Mouse (Mus musculus): ENCODE results near the gene Mob4.

Mob4 gene

GRCm38 (mm10) chr1:55133173-55133572 lies 2.1 kb downstream of the Mob4 start:
- DNase-seq: no peak

DNA sequence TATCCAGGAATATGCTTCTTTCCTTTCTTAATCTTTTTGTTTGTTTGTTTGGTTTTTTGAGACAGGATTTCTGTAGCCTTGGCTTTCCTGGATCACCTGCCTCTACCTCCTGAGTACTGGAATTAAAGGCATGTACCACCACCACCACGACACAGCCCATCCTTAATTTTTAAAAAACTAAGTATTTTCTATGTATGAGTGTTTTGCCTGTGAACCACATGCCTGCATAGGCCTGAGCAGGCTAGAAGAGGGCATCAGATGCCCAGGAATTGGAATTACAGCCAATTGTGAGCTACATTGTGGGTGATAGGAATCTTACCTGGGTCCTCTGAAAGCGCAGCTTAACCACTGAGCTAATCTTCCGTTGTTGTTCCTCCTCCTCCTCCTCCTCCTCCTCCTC lies 3.3 kb downstream of the Mob4 start:
- DNase-seq: no peak

DNA sequence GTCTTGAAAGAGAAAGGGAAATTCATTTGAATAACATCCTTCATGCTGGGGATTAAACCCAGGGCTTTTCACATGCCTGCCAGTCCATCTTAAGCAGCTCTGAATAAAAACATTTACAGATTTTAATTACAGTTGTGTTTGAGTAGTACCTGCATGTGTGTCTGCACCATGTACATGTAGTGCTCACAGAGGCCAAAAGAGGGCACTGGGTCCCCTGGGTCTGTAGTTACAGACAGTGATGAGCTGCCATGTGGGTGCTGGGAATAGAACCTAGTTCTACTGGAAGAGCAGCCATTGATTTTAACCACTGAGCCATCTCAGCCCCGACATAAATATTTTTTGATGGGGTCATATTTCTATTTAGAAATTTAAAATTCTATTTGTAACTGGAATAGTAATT lies 4.8 kb downstream of the Mob4 start:
- DNase-seq: no peak

GRCm38 (mm10) chr1:55144338-55144737 lies 13.3 kb downstream of the Mob4 start:
- no peak for DNase-seq

GRCm38 (mm10) chr1:55145556-55145955 lies 14.5 kb downstream of the Mob4 start:
- DNase-seq: no peak

GRCm38 (mm10) chr1:55157329-55157728 lies 26.3 kb downstream of the Mob4 start:
- DNase-seq: no peak

DNA sequence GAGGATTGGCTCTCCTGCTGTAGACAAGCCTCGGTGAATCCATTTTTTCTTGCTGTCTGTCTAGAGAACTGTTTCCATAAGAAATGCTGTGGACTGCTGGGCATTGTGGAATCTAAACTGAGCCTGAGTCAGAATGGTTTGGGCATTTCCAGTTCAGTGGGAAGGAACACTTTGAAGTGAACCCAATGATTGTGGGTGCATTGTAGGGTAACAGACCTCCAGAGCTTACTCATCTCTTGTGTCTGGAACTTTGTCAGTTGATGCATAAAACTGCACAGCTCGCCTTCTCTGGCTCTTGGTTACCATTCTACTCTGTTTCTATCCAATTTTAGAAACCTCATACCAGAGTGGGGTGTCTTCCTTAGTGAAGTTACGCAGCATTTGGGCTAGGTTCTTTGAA lies 27.2 kb downstream of the Mob4 start:
- no peak for DNase-seq

GRCm38 (mm10) chr1:55158821-55159220 lies 27.8 kb downstream of the Mob4 start:
- no peak for DNase-seq

- no peak for DNase-seq
These were observed 29.2 kb downstream of the Mob4 start for GRCm38 (mm10) chr1:55160218-55160617.

GRCm38 (mm10) chr1:55160831-55161638 lies 30.0 kb downstream of the Mob4 start:
- DNase-seq: no peak

DNA sequence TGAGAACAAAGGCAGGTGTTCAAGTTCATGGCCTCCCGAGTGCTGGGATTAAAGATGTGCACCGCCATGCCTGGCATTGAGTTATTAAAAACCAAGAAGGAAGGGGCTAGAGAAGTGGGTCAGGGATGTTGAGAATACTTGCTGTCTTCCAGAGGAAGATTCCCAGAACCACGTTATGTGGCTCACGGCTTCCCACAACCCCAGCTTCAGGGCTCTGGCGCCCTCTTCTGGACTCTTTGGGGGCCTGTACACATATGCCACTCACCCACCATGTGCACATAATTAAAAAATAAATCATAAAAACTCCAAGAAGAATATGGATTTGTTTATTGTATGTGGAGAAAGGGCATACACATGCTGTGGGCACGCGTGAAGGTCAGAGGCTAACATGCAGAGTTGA lies 30.9 kb downstream of the Mob4 start:
- DNase-seq: no peak

- DNase-seq: no peak
These were observed 31.8 kb downstream of the Mob4 start for GRCm38 (mm10) chr1:55162781-55163180.

DNA sequence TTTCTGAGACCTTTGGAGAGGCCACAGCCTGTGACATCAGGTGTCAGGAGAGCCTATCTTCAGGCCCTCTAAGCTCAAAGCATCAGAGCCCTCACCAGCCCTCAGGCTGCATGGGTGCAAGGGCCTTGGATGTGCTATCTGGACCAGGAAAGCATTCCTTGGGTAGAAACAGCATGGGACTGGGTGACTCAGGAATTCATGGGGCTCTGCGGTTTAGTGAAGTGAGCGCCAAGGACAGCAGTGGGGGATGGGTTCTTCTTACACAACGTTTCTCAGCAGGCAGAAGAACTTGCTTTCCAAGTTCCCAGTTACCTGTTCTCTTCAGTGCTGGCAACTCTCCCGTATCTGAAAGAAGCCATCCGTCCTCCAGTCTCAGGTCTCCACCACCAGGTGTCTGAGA lies 33.0 kb downstream of the Mob4 start:
- no peak for DNase-seq

- DNase-seq: no peak
These were observed 36.5 kb downstream of the Mob4 start for GRCm38 (mm10) chr1:55167560-55167959.

GRCm38 (mm10) chr1:55168591-55168990 lies 37.6 kb downstream of the Mob4 start:
- no peak for DNase-seq

DNA sequence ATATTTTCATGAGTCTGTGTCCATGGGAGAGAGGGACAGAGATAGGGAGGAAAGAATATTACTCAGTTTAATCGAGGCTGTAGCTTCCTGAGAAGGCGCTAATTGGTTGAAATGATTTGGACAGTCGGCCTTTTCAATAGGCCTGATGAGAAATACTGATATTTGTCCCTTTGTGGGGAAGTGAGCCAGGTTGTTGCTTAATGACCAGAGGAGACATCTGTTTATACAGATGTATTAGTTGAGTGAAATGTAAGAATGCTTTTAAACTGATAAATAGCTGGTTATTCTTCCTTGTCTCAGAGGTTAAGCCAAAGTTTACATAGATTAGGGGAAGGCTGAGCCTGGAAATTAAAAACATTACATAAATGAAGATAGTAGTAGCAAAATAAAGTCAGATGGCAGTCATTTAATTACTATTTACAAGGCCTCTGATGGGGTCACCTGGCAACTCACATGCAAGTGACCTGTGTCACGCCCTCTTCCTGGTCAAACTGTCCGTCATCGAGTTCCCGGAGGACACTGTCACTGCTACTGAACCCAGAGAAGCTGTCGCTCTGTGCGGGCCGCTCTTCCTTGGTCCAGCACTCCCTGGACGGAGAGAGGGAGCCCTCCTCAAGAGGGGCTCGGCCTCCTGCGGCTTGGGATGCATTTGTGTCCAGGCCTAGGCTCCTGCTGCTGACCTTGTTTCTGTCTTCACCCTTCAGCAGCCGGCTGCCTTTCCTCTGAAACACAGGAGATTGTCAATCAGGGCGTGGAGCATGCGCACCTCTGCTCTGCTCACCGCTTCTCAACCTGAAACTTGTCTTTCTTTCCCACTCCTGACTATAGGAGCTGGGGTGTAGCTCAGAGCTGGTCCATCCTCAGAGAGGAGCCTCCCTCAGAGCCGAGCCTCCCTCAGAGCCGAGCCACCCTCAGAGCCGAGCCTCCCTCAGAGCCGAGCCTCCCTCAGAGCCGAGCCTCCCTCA lies 40.6 kb downstream of the Mob4 start:
- no peak for DNase-seq

DNA sequence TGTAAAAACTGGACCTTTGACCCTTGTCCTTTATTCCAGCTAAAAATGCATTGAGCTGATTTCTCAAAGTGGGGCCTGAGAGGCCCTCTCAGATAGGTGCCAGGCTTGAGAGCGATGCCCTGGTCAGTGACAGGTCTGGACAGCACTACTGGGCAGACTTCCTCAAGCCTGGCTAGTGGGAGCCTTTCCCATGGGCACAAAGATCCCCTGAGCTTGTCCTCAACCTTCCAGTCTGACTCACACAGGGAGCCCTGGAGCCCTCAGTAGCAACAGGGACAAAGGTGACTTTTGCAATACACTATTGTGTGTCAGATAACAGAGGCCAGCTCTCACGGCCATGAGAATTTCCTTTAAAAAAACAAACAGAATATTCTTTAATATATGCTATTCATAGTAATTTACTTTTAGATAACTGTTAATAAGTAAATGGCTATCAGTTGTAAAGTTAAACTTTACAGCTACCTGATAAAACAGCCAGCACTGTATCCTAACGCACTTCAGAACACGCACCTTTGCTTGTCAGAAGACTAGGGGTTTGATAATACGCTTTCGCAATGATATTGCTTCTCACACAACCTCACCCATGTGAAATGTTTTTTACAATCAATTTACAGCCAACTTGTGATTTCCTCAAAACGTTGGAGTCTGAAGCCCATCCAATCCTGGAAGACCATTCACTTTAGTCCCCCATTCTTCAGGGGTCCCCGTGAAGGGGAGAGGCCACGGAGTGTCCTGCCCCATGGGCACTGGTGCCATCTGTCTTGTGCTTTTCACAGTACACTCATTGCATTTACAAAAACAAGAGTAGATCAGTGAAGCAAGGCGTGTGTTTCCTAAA lies 42.9 kb downstream of the Mob4 start:
- DNase-seq: no peak

- no peak for DNase-seq
These were observed 43.6 kb downstream of the Mob4 start for GRCm38 (mm10) chr1:55174558-55175034.

DNA sequence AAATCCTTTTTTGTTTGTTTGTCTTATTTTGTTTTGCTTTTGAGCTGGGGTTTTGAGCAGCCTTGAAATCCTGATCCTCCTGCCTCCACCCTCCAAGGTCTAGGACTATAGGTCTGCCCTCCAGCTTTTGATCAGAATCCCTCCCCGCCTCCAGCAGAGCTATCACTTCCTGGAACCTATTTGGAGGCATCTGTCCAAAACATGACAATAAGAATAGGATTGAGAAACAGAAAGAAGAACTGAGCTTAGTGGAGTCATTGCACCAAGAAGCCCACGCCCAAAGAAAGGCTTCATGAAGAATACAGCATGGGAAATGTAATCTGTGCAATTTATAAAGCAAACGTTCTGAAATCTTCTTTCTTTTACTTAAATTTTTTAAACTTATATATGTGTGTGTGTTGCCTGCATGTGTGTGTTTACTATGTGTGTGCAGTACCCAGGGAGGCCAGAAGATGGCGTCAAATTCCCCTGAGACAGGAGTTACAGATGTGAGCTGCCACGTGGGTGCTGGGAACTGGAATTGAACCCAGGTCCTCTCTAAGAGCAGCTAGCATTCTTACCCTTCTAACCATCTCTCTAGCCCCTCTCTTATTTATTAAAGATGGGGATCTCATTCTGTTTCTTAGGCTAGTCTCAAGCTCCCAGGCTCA lies 49.0 kb downstream of the Mob4 start:
- DNase-seq: no peak

- no peak for DNase-seq
These were observed 51.4 kb downstream of the Mob4 start for GRCm38 (mm10) chr1:55182392-55182791.

- no peak for DNase-seq
These were observed 54.7 kb downstream of the Mob4 start for GRCm38 (mm10) chr1:55185718-55186117.

DNA sequence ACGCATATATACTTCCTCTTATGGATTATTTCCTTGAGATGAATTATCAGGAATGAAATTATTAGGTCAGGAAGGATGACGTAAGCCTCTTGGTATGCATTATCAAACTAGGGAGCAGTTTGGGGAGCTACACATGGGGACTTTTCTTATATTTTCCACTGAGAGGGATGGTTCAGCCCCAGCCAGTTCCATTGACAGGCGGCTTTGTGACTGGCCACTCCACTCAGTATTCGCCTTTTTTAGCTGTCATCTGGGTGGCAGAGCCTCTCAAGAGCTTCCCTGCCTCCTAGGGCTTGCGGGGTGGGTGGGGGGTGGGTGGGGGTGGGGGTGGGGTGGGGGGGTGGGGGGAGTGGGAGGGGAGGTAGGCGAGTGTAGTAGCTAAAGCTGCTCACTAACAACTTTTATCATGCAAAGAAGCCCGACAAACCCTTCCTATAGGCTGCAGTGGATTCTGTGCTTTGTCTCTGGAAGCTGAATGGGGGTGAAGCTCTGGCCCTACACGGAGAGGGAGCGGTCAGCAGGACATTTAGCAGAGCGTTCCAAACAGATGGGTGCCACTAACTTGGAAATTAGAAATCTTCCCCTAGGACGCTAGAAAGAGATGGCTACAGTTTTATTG lies 55.7 kb downstream of the Mob4 start:
- DNase-seq: no peak
